Mouse (Mus musculus) ES-E14 (cell line): ENCODE measurements around the gene Jak3. TPM values are rescaled to one million over a fixed set of nuclear protein-coding genes. Genes with fewer than 3 reads are reported as not detected.

Source experiments
- DNase-seq: peaks from one replicate; pipeline ENCODE4 v3.0.0-alpha.2; 2013; ENCODE audit warnings: low read depth, low spot score
- H3K27ac ChIP-seq: 2 replicates; pipeline ENCODE4 v1.5.1; 2012; ENCODE audit warnings: low read depth, mild to moderate bottlenecking, low read length, moderate library complexity, mixed read lengths; ENCODE audit not compliant: poor library complexity, insufficient read depth, severe bottlenecking
- H3K36me3 ChIP-seq: 2 replicates; pipeline ENCODE4 v1.6.1; 2012; ENCODE audit warnings: mild to moderate bottlenecking, low read length, moderate library complexity, mixed read lengths; ENCODE audit not compliant: control insufficient read depth, poor library complexity, insufficient read depth, severe bottlenecking
- H3K4me1 ChIP-seq, 2 experiments: fragments of 150-350 bp in 1 of 2; sonication (generic) in 1 of 2; 2 replicates each; pipeline ENCODE4 v1.6.1; 2012; ENCODE audit warnings: low read length in 2 of 2, mild to moderate bottlenecking in 1 of 2, mixed read lengths in 1 of 2; ENCODE audit not compliant: control insufficient read depth in 2 of 2, insufficient read depth in 2 of 2, poor library complexity in 1 of 2
- H3K4me3 ChIP-seq, 2 experiments: fragments of 150-350 bp in 1 of 2; sonication (generic) in 1 of 2; 2 replicates each; pipeline ENCODE4 v1.5.1; 2012; ENCODE audit warnings: low read length in 2 of 2, low read depth in 1 of 2, mild to moderate bottlenecking in 1 of 2, mixed read lengths in 1 of 2; ENCODE audit not compliant: insufficient read depth in 1 of 2, poor library complexity in 1 of 2, severe bottlenecking in 1 of 2
- H3K9ac ChIP-seq: 2 replicates; pipeline ENCODE4 v1.6.1; 2012; ENCODE audit warnings: low read depth, mild to moderate bottlenecking, low read length, mixed read lengths; ENCODE audit not compliant: poor library complexity, insufficient read depth, severe bottlenecking
- H3K9me3 ChIP-seq: fragments of 150-350 bp; sonication (generic); 2 replicates; pipeline ENCODE4 v1.6.1; 2012; ENCODE audit warnings: low read depth, mild to moderate bottlenecking, low read length; ENCODE audit not compliant: control insufficient read depth, insufficient read depth
- CHD2 ChIP-seq: IDR thresholded peaks from 2 replicates; pipeline ENCODE4 v1.6.1; 2014; ENCODE audit warnings: mild to moderate bottlenecking, low read depth, low read length, inconsistent platforms
- HCFC1 ChIP-seq: IDR thresholded peaks from 2 replicates; pipeline ENCODE4 v1.6.1; 2012; ENCODE audit warnings: low read length, inconsistent platforms, borderline replicate concordance; ENCODE audit not compliant: insufficient read depth
- MAFK ChIP-seq: IDR thresholded peaks from 2 replicates; pipeline ENCODE4 v1.6.1; 2014; ENCODE audit warnings: mild to moderate bottlenecking, low read depth, low read length, inconsistent platforms; ENCODE audit not compliant: insufficient read depth
- ZC3H11A ChIP-seq: IDR thresholded peaks from 2 replicates; pipeline ENCODE4 v1.6.1; 2012; ENCODE audit warnings: low read depth, mild to moderate bottlenecking, inconsistent platforms, low read length, borderline replicate concordance
- ZNF384 ChIP-seq: IDR thresholded peaks from 2 replicates; pipeline ENCODE4 v1.6.1; 2012; ENCODE audit warnings: low read depth, low read length, inconsistent platforms
- in situ Hi-C, 2 experiments: fragments of 600-800 bp; cut with MboI; formaldehyde crosslinking; loops; one replicate each; pipeline ENCODE4 v1.15.1; 2025; ENCODE audit warnings: low sequenced_read_pairs in 2 of 2, inconsistent platforms in 1 of 2; ENCODE audit not compliant: unreplicated experiment in 2 of 2
- total RNA-seq: library from RNA; depleted of rRNA; stranded (reverse); fragments of 300-350 nt; gene quantifications from 2 replicates; pipeline ENCODE4 v1.2.3, GENCODE M21; 2012

Gene Jak3
- total RNA-seq, 1 experiment = 19.0 TPM

DNA sequence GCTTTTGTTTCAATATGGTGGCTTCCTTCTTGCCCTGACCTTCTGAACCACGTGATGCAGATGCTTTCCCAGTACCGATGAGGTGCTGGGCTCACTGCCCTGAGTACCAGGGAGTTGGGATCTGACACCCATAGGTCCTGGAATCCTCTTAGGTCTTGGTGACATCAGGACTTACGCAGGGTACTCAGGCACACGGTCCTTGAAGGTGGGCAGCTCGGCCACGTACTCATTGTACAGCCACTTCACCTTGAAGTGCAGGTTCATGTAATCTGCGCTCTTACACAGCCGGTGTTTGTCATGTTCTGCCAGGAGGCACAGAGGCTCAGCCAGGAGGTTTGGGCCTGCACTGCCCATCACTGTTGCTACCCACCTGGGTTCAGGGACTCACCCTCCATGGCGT, 30.6 kb upstream of the Jak3 start:
- TF ChIP-seq HCFC1 (no peak), MAFK (no peak), ZNF384 (no peak), ZC3H11A (no peak), CHD2 (no peak)
- Histone ChIP-seq H3K36me3 (peaks cover 2% of the 10 kb centered on the region; the same call in 1 of the 2 replicates), H3K9me3 (no peaks in the 10 kb centered on the region), H3K4me1 (no peaks in the 10 kb centered on the region), H3K9ac (no peak overlapping the region), H3K27ac (no peak overlapping the region), H3K4me3 (no peak overlapping the region)
- DNase-seq = no peak
- in situ Hi-C loops = no loop called here

- Histone ChIP-seq H3K36me3 (no peaks in the 10 kb centered on the region; the same call in 1 of the 2 replicates), H3K4me3 (peak overlapping the region; percentile 24 to 46; a peak in 2 of 4 replicates), H3K9me3 (no peaks in the 10 kb centered on the region), H3K9ac (no peak overlapping the region), H3K27ac (no peak overlapping the region), H3K4me1 (peaks cover 0 to 16% of the 10 kb centered on the region in 2 experiments; a peak in 2 of 4 replicates)
- in situ Hi-C loops = no loop called here
- DNase-seq = no peak
- TF ChIP-seq MAFK (no peak), CHD2 (no peak), ZC3H11A (no peak), HCFC1 (no peak), ZNF384 (no peak)
Measured at GRCm38 (mm10) chr8:71654600-71654999, 21.5 kb upstream of the Jak3 start.

DNA sequence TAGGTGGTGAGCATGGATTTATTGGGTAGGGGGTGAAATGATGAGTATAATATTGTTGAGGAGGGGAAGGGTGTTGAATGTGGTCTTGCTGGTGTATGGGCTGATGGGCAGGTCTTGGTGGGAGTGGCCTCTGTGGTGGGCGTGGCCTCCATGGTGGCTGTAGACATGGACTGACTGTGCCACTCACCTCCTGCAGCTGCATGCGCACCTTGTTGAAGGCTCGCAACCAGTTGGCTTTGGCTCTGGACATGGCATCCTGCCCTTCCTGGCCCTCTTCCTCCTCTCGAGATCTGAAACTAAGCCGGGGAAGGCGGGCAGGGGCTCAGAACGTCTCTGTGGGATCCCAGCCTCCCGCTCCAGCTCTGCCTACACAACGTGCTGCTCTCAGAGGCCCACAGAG, 18.3 kb upstream of the Jak3 start:
- no peak for TF ChIP-seq ZC3H11A
- no peak for TF ChIP-seq ZNF384
- no peak for TF ChIP-seq CHD2
- TF ChIP-seq HCFC1 = no peak
- no peak for TF ChIP-seq MAFK

DNA sequence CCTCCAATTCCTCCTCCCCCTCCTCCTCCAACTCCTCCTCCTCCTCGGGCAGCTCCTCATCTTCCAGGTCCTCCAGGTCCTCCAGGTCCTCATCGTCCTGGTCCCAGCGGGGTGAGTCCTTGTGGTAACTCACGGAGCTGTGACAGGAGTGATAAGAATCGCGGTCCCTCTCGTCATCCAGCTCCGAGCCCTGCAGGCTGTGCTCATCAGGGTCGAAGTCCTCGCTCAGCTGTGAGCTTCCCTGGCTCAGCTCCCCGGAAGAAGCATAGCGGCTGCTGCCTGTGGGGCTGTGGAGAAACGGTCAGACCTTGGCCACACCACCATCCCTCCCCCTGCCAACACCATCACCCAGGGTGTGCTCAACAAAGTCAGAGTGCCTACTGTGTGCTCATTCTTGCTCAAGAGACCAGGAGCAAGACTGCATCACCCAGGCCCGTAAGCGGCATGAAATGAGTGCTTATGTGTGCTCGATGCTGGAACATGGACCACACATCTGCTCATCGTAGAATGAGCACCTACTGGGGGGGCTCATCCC, 17.5 kb upstream of the Jak3 start:
- TF ChIP-seq HCFC1 (no peak), MAFK (no peak), ZNF384 (no peak), ZC3H11A (no peak), CHD2 (no peak)
- in situ Hi-C loops = no loop called here

More for the DNA sequence above, 18.3 kb upstream of the Jak3 start:
- H3K4me1 ChIP-seq = peaks cover 0 to 22% of the 10 kb centered on the region in 2 experiments; a peak in 2 of 4 replicates
- H3K9me3 ChIP-seq = no peaks in the 10 kb centered on the region
- H3K36me3 ChIP-seq = no peaks in the 10 kb centered on the region; the same call in 1 of the 2 replicates
- in situ Hi-C loops = no loop called here
- H3K4me3 ChIP-seq = peak overlapping the region in 1 of 2 experiments; percentile 13; a peak in 1 of 4 replicates
- H3K9ac ChIP-seq = 0 out of 2 replicates have a peak overlapping the region, but pooled peaks have one; percentile 13
- no peak for DNase-seq
- no peak overlapping the region for H3K27ac ChIP-seq

DNA sequence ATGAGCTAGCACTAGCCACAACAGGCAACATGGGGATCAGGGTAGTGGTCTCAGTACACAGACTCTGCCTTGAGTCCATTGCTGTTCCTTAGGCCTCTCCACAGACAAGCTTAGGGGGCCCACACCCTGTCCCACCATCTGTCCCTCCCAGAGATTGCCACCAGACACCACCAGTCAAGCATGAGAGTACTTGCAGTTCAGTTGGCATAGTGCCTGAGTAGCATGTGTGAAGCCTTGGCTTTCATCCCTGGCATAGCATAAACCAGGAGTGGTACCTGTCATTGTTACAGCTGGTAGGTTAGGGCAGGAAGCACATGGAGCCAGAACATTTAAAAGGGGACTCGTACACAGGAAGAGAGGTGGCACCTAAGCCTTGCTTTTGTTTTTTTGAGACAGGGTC, 16.3 kb upstream of the Jak3 start:
- no peaks in the 10 kb centered on the region; the same call in 1 of the 2 replicates for H3K36me3 ChIP-seq
- DNase-seq = no peak
- H3K9me3 ChIP-seq = no peaks in the 10 kb centered on the region
- no peak overlapping the region for H3K9ac ChIP-seq
- H3K4me3 ChIP-seq = no peak overlapping the region
- TF ChIP-seq ZC3H11A = no peak
- no peak for TF ChIP-seq HCFC1
- no peak for TF ChIP-seq ZNF384
- no peak for TF ChIP-seq CHD2
- TF ChIP-seq MAFK = no peak
- in situ Hi-C loops = no loop called here
- peaks cover 0 to 26% of the 10 kb centered on the region in 2 experiments; a peak in 2 of 4 replicates for H3K4me1 ChIP-seq
- no peak overlapping the region for H3K27ac ChIP-seq

More for the DNA sequence above, 17.5 kb upstream of the Jak3 start:
- Histone ChIP-seq H3K4me3 (no peak overlapping the region), H3K27ac (no peak overlapping the region), H3K9me3 (no peaks in the 10 kb centered on the region), H3K9ac (no peak overlapping the region), H3K4me1 (peaks cover 0 to 22% of the 10 kb centered on the region in 2 experiments; a peak in 2 of 4 replicates), H3K36me3 (no peaks in the 10 kb centered on the region; the same call in 1 of the 2 replicates)
- DNase-seq = no peak
